Mouse (Mus musculus): ENCODE results near the gene Olfr1104. TPM values are rescaled to one million over a fixed set of nuclear protein-coding genes. Genes with fewer than 3 reads are reported as not detected.

Gene Olfr1104
- not detected for total RNA-seq (2021)
- long read RNA-seq, experiment 1: 0 reads
- long read RNA-seq, experiment 2: 0 reads

DNA sequence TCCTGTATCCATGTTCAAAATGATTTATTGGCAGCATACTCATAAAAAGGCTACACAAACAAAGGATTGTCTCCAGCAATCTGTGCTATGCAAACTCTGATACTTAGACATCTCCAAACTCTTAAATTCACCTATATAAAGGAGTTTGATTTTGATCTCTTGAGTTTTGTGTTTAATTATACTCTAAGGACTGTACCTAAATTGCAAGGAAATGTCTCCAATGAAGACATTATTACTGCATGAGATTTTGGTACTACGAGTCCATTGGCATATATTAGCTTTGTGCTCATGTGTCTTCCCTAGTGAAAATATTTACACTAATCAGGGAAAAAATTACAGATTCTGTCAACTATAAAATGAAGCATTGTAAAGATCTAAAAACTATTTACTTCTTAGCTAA is at the start of gene Olfr1104:
Gene Olfr1104 (minus strand): TSS at position 101 of the 400 bp plus-strand sequence.
- intact Hi-C loops (cut with DNase I; ENCODE audit: low total_unique reads): no loop called here
- DNase-seq: no peak

- no peak for DNase-seq
Measured at GRCm38 (mm10) chr2:87075717-87076116, 48.8 kb upstream of the Olfr1104 start, which contains the start of gene Olfr1107. Gene Olfr1107, minus strand, starts transcription at chr2:87075817.

GRCm38 (mm10) chr2:87052173-87052572 is 25.3 kb upstream of the Olfr1104 start, which contains the start of gene Olfr1106:
Gene Olfr1106, minus strand, starts transcription at chr2:87052273.
- no peak for DNase-seq
- intact Hi-C loops (cut with DNase I; ENCODE audit: low total_unique reads): no loop called here

More at GRCm38 (mm10) chr2:87075717-87076116, 48.8 kb upstream of the Olfr1104 start, which contains the start of gene Olfr1107:
- intact Hi-C loops (cut with DNase I; ENCODE audit: low total_unique reads): no loop called here

DNA sequence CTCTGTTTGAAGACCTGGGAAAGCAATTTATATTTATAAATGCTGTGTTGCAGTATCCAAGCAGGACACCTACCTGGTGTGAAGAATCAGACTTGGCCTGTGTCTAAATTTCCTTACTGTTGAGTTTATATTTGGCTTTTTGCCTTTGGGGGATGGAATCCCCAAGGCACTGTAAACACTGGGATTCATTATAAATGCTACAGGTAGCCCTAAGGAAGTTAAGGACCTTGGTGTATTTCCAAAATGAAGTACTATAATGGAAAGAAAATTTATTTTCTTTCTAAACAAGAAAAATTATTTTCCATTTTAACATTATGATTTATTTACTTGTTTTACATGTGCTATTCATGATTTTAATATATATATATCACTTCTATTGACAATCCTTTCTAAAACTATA is 9.6 kb upstream of the Olfr1104 start, which contains the start of gene Olfr1105:
Gene Olfr1105 (minus strand): TSS at position 101 of the 400 bp plus-strand sequence.
- no peak for DNase-seq
- intact Hi-C loops (cut with DNase I; ENCODE audit: low total_unique reads): no loop called here

GRCm38 (mm10) chr2:86998098-86998497 is 28.8 kb downstream of the Olfr1104 start, which contains the start of gene Olfr1102:
Gene Olfr1102, plus strand, starts transcription at chr2:86998398.
- intact Hi-C loops (cut with DNase I; ENCODE audit: low total_unique reads): no loop called here
- no peak for DNase-seq

DNA sequence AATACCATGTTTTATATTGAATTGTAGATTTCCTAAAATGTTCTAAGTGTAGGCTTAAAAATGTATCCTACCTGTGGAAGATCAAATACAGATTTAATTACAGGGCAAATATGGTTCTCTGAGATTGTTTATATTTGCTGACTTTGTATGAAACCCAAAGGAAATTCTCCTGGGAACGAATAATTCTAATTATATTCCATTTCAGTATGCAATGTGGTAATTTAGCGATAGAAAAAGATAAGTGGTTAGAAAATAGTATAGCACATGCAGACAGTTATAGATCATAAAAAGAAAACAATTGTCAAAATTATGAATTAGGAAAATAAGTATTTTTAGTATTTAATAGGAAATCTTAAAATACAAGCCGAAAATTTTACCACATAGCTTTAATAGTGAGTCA is 35.8 kb downstream of the Olfr1104 start, which contains the start of gene Olfr1101:
Gene Olfr1101 (minus strand): TSS at position 101 of the 400 bp plus-strand sequence.
- no peak for DNase-seq
- intact Hi-C loops (cut with DNase I; ENCODE audit: low total_unique reads): no loop called here

GRCm38 (mm10) chr2:86979854-86980253 is 47.0 kb downstream of the Olfr1104 start, which contains the start of gene Olfr1100:
Gene Olfr1100, minus strand, starts transcription at chr2:86979954.
- no peak for DNase-seq
- intact Hi-C loops (cut with DNase I; ENCODE audit: low total_unique reads): no loop called here

Other genes with a start within 250 kb of the Olfr1104 start
- gene Olfr1093, start 244.6 kb downstream of the Olfr1104 start, total RNA-seq (2021): not detected
- gene Olfr141, start 217.1 kb downstream of the Olfr1104 start, total RNA-seq (2021): not detected
- not detected for gene Olfr1094, start 202.4 kb downstream of the Olfr1104 start, total RNA-seq (2021)
- gene Olfr1095, start 175.4 kb downstream of the Olfr1104 start, total RNA-seq (2021): not detected
- gene Gm13723, start 152.3 kb downstream of the Olfr1104 start, total RNA-seq (2021): not detected
- gene Olfr1097, start 134.9 kb downstream of the Olfr1104 start, total RNA-seq (2021): not detected
- gene Olfr1098, start 102.5 kb downstream of the Olfr1104 start, total RNA-seq (2021): not detected
- not detected for gene Olfr1099, start 66.4 kb downstream of the Olfr1104 start, total RNA-seq (2021)
- gene Olfr1100, start 47.1 kb downstream of the Olfr1104 start, total RNA-seq (2021): not detected
- not detected for gene Olfr1101, start 35.9 kb downstream of the Olfr1104 start, total RNA-seq (2021)
- not detected for gene Olfr1102, start 28.7 kb downstream of the Olfr1104 start, total RNA-seq (2021)
- not detected for gene Olfr1105, start 9.5 kb upstream of the Olfr1104 start, total RNA-seq (2021)
- gene Olfr1106, start 25.2 kb upstream of the Olfr1104 start, total RNA-seq (2021): not detected
- not detected for gene Olfr1107, start 48.7 kb upstream of the Olfr1104 start, total RNA-seq (2021)
- gene Olfr1109, start 68.9 kb upstream of the Olfr1104 start, total RNA-seq (2021): not detected
- gene Olfr259, start 87.5 kb upstream of the Olfr1104 start, total RNA-seq (2021): not detected
- gene Olfr1110, start 113.2 kb upstream of the Olfr1104 start, total RNA-seq (2021): not detected
- gene Olfr1111, start 125.5 kb upstream of the Olfr1104 start, total RNA-seq (2021): not detected
- gene Olfr1112, start 160.7 kb upstream of the Olfr1104 start, total RNA-seq (2021): not detected
- gene Olfr1113, start 181.9 kb upstream of the Olfr1104 start, total RNA-seq (2021): not detected
- not detected for gene Olfr1115, start 220.9 kb upstream of the Olfr1104 start, total RNA-seq (2021)
- not detected for gene Olfr1116, start 240.5 kb upstream of the Olfr1104 start, total RNA-seq (2021)